Mouse (Mus musculus) heart, adult 2 months (tissue): Measurements from ENCODE around the gene Tbc1d10c.

ENCODE experiments used
- CTCF ChIP-seq: fragments of 200-600 bp; IDR thresholded peaks from 2 replicates; pipeline ENCODE4 v1.8.1; 2022; ENCODE audit warnings: antibody characterized with exemption, mild to moderate bottlenecking, moderate library complexity
- EP300 ChIP-seq: fragments of 200-500 bp; IDR thresholded peaks from 2 replicates; pipeline ENCODE4 v1.6.1; 2011; ENCODE audit warnings: low read depth, low read length, control low read depth; ENCODE audit not compliant: insufficient read depth
- POLR2A ChIP-seq: fragments of 200-500 bp; IDR thresholded peaks from 2 replicates; pipeline ENCODE4 v1.6.1; 2011; ENCODE audit warnings: mild to moderate bottlenecking, low read depth, low read length, control low read depth; ENCODE audit not compliant: insufficient read depth

DNA sequence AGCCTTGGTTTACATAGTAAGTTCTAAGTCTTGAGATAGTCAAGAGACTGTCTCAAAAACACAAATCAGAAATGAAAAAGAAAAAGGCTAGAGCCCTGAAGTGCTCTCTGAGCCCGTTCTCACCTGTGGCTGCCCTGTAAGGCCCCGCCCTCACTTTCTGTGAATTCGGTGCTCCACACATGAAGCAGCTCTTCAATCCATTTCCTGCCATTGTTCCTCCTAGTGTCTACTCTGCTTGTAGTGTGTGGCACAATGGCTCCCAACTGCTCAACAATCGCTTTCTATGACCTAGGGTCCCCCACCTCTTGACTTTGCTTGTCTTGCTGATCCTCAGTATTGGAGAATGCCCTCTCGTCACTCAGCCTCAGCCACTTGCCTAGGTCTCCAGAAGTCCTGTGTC lies 36.4 kb upstream of the Tbc1d10c start:
- no peak for TF ChIP-seq EP300
- no peak for TF ChIP-seq CTCF
- TF ChIP-seq POLR2A, result no peak
